Mouse (Mus musculus): ENCODE results near the gene Stx3.

DNA sequence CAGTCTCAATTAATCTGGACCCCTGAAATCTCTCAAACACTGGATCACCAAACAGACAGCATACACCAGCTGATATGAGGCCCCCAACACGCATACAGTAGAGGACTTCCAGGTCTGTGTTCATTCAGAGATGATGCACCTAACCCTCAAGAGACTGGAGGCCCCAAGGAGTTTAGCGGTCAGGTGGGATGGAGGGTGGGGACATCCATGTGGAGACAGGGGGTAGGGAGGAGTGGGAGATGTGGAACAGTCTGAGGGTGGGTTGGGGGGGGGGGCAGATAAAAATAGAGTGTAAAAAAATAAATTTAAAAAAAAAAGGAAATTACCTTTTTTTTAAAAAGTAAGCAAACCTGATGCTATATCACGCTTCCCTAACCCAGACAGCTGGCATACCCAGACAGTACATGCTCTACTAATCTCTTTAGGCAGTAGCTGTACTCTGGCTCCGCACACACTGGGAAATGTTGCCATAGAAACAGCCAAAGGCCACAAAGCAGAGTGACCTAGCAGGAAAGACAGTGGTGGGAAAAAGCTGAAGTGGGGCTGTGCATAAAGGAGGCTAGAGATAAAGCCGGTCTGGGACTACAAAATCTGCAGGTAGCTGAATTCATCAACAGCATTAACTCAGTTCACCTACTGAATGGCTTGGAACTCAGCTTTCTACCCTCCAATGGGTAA lies 7.4 kb downstream of the Stx3 start:
- TF ChIP-seq EP300 (IDR thresholded peaks at IDR 0.05; ENCODE audit: insufficient read depth, low read depth, low read length) (no peak), CTCF (IDR thresholded peaks at IDR 0.05; ENCODE audit: low read depth, low read length) (no peak)

All from ES-Bruce4 (cell line).